Mouse (Mus musculus) heart, embryonic 15.5 days (tissue): Measurements from ENCODE around the gene B3gnt7. TPM values are rescaled to one million over a fixed set of nuclear protein-coding genes. Genes with fewer than 3 reads are reported as not detected.

Experiments used
- ATAC-seq: fragments of 200-750 bp; cut with Nextera tagmentation; replicated peaks from 2 replicates; pipeline ENCODE4 v1.8.0; 2017; ENCODE audit warnings: low read depth, moderate TSS enrichment; ENCODE audit not compliant: insufficient number of reproducible peaks, insufficient read depth, low FRiP score
- H3K27ac ChIP-seq: fragments of 300-500 bp; sonication (generic); 2 replicates; pipeline ENCODE4 v1.5.1; 2015; ENCODE audit warnings: mild to moderate bottlenecking, inconsistent platforms
- H3K27me3 ChIP-seq: fragments of 300-500 bp; sonication (generic); 2 replicates; pipeline ENCODE4 v1.6.1; 2015; ENCODE audit warnings: inconsistent platforms
- H3K36me3 ChIP-seq: fragments of 300-500 bp; sonication (generic); 2 replicates; pipeline ENCODE4 v1.6.1; 2015; ENCODE audit warnings: mild to moderate bottlenecking, inconsistent platforms
- H3K4me1 ChIP-seq: fragments of 300-500 bp; sonication (generic); replicated peaks from 2 replicates; pipeline ENCODE4 v1.6.1; 2015; ENCODE audit warnings: inconsistent platforms
- H3K4me2 ChIP-seq: fragments of 300-500 bp; sonication (generic); 2 replicates; pipeline ENCODE4 v1.6.1; 2015; ENCODE audit warnings: inconsistent platforms, mild to moderate bottlenecking, moderate library complexity
- H3K4me3 ChIP-seq: fragments of 300-500 bp; sonication (generic); 2 replicates; pipeline ENCODE4 v1.5.1; 2015; ENCODE audit warnings: mild to moderate bottlenecking, inconsistent platforms
- H3K9ac ChIP-seq: fragments of 300-500 bp; sonication (generic); 2 replicates; pipeline ENCODE4 v1.6.1; 2015; ENCODE audit warnings: mild to moderate bottlenecking, inconsistent platforms
- H3K9me3 ChIP-seq: fragments of 300-500 bp; sonication (generic); replicated peaks from 2 replicates; pipeline ENCODE4 v1.6.1; 2016; ENCODE audit warnings: inconsistent platforms
- WGBS: fragments of 180-500 bp; shearing (Covaris S2); methylation state at CpG from one replicate; pipeline ENCODE4 v1.1.7; 2015; ENCODE audit warnings: mixed read lengths; 5-methylcytosine and 5-hydroxymethylcytosine counted together
- microRNA-seq: library from miRNA; unstranded; fragments of <30 nt; microRNA quantifications from one replicate; pipeline ENCODE4, GENCODE M21; 2016
- polyA plus RNA-seq: library from polyadenylated mRNA; unstranded; fragments of >200 nt; fragmentation: Nextera tagmentation; extraction: Ambion mirVana; gene quantifications from 2 replicates; pipeline ENCODE4 v1.2.1, GENCODE M21; 2015

B3gnt7 gene
- polyA plus RNA-seq, 1 experiment from 2014 or later = 2.0 TPM

- no peak for ATAC-seq
- peaks cover 49% of the 10 kb centered on the region for H3K36me3 ChIP-seq
- no peak overlapping the region for H3K27ac ChIP-seq
- no peak overlapping the region for H3K9ac ChIP-seq
- H3K9me3 ChIP-seq = no peaks in the 10 kb centered on the region
- H3K4me2 ChIP-seq = no peak overlapping the region
- no peaks in the 10 kb centered on the region for H3K27me3 ChIP-seq
- no peak overlapping the region for H3K4me3 ChIP-seq
- WGBS = 92% methylated on average over 3 of the region's 3 CpGs
- H3K4me1 ChIP-seq = no peaks in the 10 kb centered on the region
These were observed 44.5 kb downstream of the B3gnt7 start for GRCm38 (mm10) chr1:86346851-86347715.

- H3K4me2 ChIP-seq = no peak overlapping the region
- no peak overlapping the region for H3K4me3 ChIP-seq
- H3K4me1 ChIP-seq = no peaks in the 10 kb centered on the region
- WGBS = 60% methylated on average over 1 of the region's 1 CpGs
- no peak overlapping the region for H3K27ac ChIP-seq
- H3K9me3 ChIP-seq = no peaks in the 10 kb centered on the region
- H3K27me3 ChIP-seq = no peaks in the 10 kb centered on the region
- no peak overlapping the region for H3K9ac ChIP-seq
- ATAC-seq = no peak
- H3K36me3 ChIP-seq = peaks cover 55% of the 10 kb centered on the region
These were observed 45.0 kb downstream of the B3gnt7 start for GRCm38 (mm10) chr1:86347716-86348045.

DNA sequence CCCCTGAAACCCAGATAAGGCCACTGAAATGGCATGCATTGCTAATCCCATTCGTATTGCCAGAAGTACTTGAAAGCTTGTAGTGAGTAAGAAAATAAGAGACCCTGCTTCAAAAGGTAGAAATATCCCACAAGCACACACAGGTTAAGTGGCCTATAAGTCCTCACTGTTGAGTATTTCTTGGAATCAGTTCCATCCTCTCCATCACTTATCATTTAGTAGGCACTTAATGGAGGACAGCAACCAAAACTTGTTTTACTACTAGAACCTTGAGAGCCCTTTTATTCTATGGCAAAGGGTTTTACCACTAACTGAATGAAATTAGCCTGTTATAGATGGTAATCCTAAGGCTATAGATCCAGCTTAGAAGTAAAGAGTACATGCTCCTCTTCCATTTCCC lies 45.5 kb downstream of the B3gnt7 start:
- Histone ChIP-seq H3K4me1 (no peaks in the 10 kb centered on the region), H3K4me2 (no peak overlapping the region), H3K9me3 (no peaks in the 10 kb centered on the region), H3K4me3 (no peak overlapping the region), H3K36me3 (peaks cover 58% of the 10 kb centered on the region), H3K9ac (no peak overlapping the region), H3K27me3 (no peaks in the 10 kb centered on the region), H3K27ac (no peak overlapping the region)
- ATAC-seq = no peak
- WGBS = 88% methylated on average over 1 of the region's 1 CpGs

- H3K27ac ChIP-seq = no peak overlapping the region
- no peak overlapping the region for H3K9ac ChIP-seq
- WGBS = 77% methylated on average over 4 of the region's 4 CpGs
- H3K4me1 ChIP-seq = no peaks in the 10 kb centered on the region
- no peak for ATAC-seq
- H3K4me3 ChIP-seq = no peak overlapping the region
- no peaks in the 10 kb centered on the region for H3K27me3 ChIP-seq
- H3K36me3 ChIP-seq = peaks cover 65% of the 10 kb centered on the region
- no peaks in the 10 kb centered on the region for H3K9me3 ChIP-seq
- no peak overlapping the region for H3K4me2 ChIP-seq
These were observed 46.2 kb downstream of the B3gnt7 start for GRCm38 (mm10) chr1:86348801-86349200.

DNA sequence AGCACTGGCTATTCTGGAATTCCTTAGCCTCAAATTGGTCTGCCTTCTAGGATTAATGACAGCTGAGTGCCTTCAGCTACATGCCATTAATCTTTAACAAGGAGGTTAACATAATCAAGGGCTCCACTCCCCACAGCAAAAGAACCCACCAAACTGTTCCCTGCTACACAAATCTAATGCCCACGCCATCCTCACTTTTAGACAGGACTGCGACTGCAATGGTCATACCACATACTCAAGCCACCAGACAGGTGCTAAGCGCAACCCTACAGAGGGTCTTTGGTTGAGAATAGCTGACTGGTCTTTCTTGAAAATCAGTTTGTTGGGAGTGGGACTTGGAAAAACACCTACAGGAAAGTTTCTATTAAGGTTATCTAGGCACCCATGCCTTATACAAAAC lies 46.6 kb downstream of the B3gnt7 start:
- Histone ChIP-seq H3K9ac (no peak overlapping the region), H3K4me2 (no peak overlapping the region), H3K27ac (no peak overlapping the region), H3K4me1 (no peaks in the 10 kb centered on the region), H3K36me3 (peaks cover 69% of the 10 kb centered on the region), H3K4me3 (no peak overlapping the region), H3K27me3 (no peaks in the 10 kb centered on the region), H3K9me3 (no peaks in the 10 kb centered on the region)
- WGBS = 93% methylated on average over 3 of the region's 3 CpGs
- ATAC-seq = no peak

DNA sequence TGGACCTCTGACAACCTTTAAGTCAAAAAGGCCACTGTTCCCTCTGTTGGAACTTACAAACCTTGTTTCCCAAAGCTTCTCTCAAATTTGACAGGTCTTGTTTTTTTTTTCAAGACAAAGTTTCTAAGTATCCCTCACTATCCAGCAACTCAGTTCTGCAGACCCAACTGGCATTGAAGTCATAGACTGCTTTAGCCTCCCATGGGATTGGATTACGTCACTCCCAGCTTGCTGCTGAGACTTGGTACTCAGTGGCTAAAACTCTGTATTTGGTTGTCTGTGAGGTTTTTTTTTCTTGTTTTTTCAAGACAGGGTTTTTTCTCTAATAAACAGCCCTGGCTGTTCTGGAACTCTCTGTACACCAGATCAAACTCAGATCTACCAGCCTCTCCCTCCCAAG lies 47.1 kb downstream of the B3gnt7 start:
- no peak for ATAC-seq
- Histone ChIP-seq H3K4me3 (no peak overlapping the region), H3K9me3 (no peaks in the 10 kb centered on the region), H3K27ac (no peak overlapping the region), H3K9ac (no peak overlapping the region), H3K27me3 (no peaks in the 10 kb centered on the region), H3K4me1 (no peaks in the 10 kb centered on the region), H3K4me2 (no peak overlapping the region), H3K36me3 (peaks cover 74% of the 10 kb centered on the region)
- 87% methylated on average over 1 of the region's 1 CpGs for WGBS

GRCm38 (mm10) chr1:86350576-86350975 lies 47.9 kb downstream of the B3gnt7 start:
- Histone ChIP-seq H3K27me3 (no peaks in the 10 kb centered on the region), H3K9ac (no peak overlapping the region), H3K27ac (no peak overlapping the region), H3K4me3 (no peak overlapping the region), H3K4me1 (no peaks in the 10 kb centered on the region), H3K9me3 (no peaks in the 10 kb centered on the region), H3K4me2 (no peak overlapping the region), H3K36me3 (peaks cover 83% of the 10 kb centered on the region)
- ATAC-seq = no peak
- whole genome bisulfite sequencing = 83% methylated on average over 8 of the region's 8 CpGs

DNA sequence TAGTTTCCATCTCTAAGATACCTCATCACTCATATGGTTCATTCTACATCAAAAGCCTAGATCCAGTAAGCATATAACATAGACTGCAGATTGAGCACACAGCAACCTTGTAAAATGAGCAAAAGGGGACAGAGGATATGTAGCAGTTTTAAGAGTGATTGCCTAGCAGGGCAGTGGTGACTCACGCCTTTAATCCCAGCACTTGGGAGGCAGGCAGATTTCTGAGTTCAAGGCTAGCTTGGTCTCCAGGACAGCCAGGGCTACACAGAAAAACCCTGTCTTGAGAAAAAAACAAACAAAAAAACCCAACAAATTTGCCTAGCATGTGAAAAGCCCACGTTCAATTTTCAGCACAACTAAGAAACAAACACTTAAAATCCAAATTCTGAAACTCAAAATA lies 51.6 kb downstream of the B3gnt7 start:
- ATAC-seq = no peak
- H3K4me1 ChIP-seq = peaks cover 8% of the 10 kb centered on the region
- no peak overlapping the region for H3K4me2 ChIP-seq
- H3K36me3 ChIP-seq = peaks cover 80% of the 10 kb centered on the region
- no peak overlapping the region for H3K4me3 ChIP-seq
- no peaks in the 10 kb centered on the region for H3K9me3 ChIP-seq
- H3K27ac ChIP-seq = no peak overlapping the region
- no peaks in the 10 kb centered on the region for H3K27me3 ChIP-seq
- H3K9ac ChIP-seq = no peak overlapping the region
- WGBS = 82% methylated on average over 2 of the region's 2 CpGs

Small RNA genes within 50 kb of the gene (microRNA-seq; reads per million reads assigned to microRNA genes)
- gene mmu-mir-3535 = 26.1 reads per million, percentile 36 among the genes with 10 or more reads in this experiment

Other genes starting within 250 kb of the B3gnt7 start
- gene Psmd1, start 238.4 kb upstream of the B3gnt7 start, polyA plus RNA-seq = 113 and 125 TPM in 2 replicates
- gene Htr2b, start 190.9 kb upstream of the B3gnt7 start, polyA plus RNA-seq = 0.16 and 0.23 TPM in 2 replicates
- gene Gm21972, start 169.2 kb upstream of the B3gnt7 start, polyA plus RNA-seq = 0.26 TPM in 1 of 2 replicates, not detected in the other
- 9.1 and 15.0 TPM in 2 replicates for gene Armc9, start 148.1 kb upstream of the B3gnt7 start, polyA plus RNA-seq
- gene Ncl, start 56.6 kb downstream of the B3gnt7 start, polyA plus RNA-seq = 219 and 239 TPM in 2 replicates
- not detected in 2 replicates for gene Nmur1, start 123.4 kb downstream of the B3gnt7 start, polyA plus RNA-seq
- gene Tex44, start 123.5 kb downstream of the B3gnt7 start, polyA plus RNA-seq = not detected in 2 replicates
- 791 and 881 TPM in 2 replicates for gene Ptma, start 223.9 kb downstream of the B3gnt7 start, polyA plus RNA-seq